Mouse (Mus musculus) midbrain, postnatal 0 days (tissue): Measurements from ENCODE around the gene Zmynd15. TPM values are rescaled to one million over a fixed set of nuclear protein-coding genes. Genes with fewer than 3 reads are reported as not detected.

ENCODE experiments used
- ATAC-seq: fragments of 200-750 bp; cut with Nextera tagmentation; 2 replicates; pipeline ENCODE4 v1.8.0; 2017; ENCODE audit warnings: moderate number of reproducible peaks, mild to moderate bottlenecking, moderate TSS enrichment, moderate library complexity; ENCODE audit not compliant: low FRiP score
- DNase-seq: peaks from one replicate; pipeline ENCODE4 v3.0.0-alpha.2; 2015; ENCODE audit warnings: low spot score
- H3K27ac ChIP-seq: fragments of 300-500 bp; sonication (generic); 2 replicates; pipeline ENCODE4 v1.5.1; 2014; ENCODE audit warnings: low read depth, mild to moderate bottlenecking, low read length, mixed read lengths
- H3K27me3 ChIP-seq: fragments of 300-500 bp; sonication (generic); 2 replicates; pipeline ENCODE4 v1.6.1; 2014; ENCODE audit warnings: low read length, control low read depth, mixed read lengths; ENCODE audit not compliant: insufficient read depth
- H3K36me3 ChIP-seq: fragments of 300-500 bp; sonication (generic); 2 replicates; pipeline ENCODE4 v1.6.1; 2014; ENCODE audit warnings: low read length, control low read depth, mixed read lengths; ENCODE audit not compliant: insufficient read depth
- H3K4me1 ChIP-seq: fragments of 300-500 bp; sonication (generic); 2 replicates; pipeline ENCODE4 v1.6.1; 2014; ENCODE audit warnings: mild to moderate bottlenecking, control low read depth, antibody characterized with exemption, low read length, mixed read lengths; ENCODE audit not compliant: insufficient read depth
- H3K4me2 ChIP-seq: fragments of 300-500 bp; sonication (generic); 2 replicates; pipeline ENCODE4 v1.6.1; 2014; ENCODE audit warnings: low read depth, mild to moderate bottlenecking, low read length, mixed read lengths; ENCODE audit not compliant: poor library complexity, severe bottlenecking
- H3K4me3 ChIP-seq: fragments of 300-500 bp; sonication (generic); 2 replicates; pipeline ENCODE4 v1.5.1; 2014; ENCODE audit warnings: low read depth, mild to moderate bottlenecking, low read length, moderate library complexity
- H3K9ac ChIP-seq: fragments of 300-500 bp; sonication (generic); replicated peaks from 2 replicates; pipeline ENCODE4 v1.6.1; 2014; ENCODE audit warnings: mild to moderate bottlenecking, low read length, moderate library complexity, mixed read lengths; ENCODE audit not compliant: poor library complexity, severe bottlenecking
- H3K9me3 ChIP-seq: fragments of 300-500 bp; sonication (generic); 2 replicates; pipeline ENCODE4 v1.6.1; 2016; ENCODE audit warnings: low read length, control low read depth
- CTCF ChIP-seq: IDR thresholded peaks from 2 replicates; pipeline ENCODE4 v1.5.1; 2016; ENCODE audit warnings: antibody characterized with exemption, mild to moderate bottlenecking
- WGBS: fragments of 180-500 bp; shearing (Covaris S2); extraction: QIAGEN DNeasy Blood & Tissue Kit; methylation state at CpG from one replicate; pipeline ENCODE4 v1.1.7; 2014; 5-methylcytosine and 5-hydroxymethylcytosine counted together
- polyA plus RNA-seq: library from polyadenylated mRNA; unstranded; fragments of >200 nt; fragmentation: Nextera tagmentation; extraction: Ambion mirVana; gene quantifications from 2 replicates; pipeline ENCODE4 v1.2.1, GENCODE M21; 2015
- total RNA-seq: library from RNA; depleted of rRNA; stranded (reverse); fragments of >200 nt; gene quantifications from 2 replicates; pipeline ENCODE4 v1.2.3, GENCODE M21; 2014

Gene Zmynd15
- total and polyA plus RNA-seq, 2 experiments from 2014 or later: 0.44 to 0.47 TPM

- WGBS: 57% methylated on average over 2 of the region's 2 CpGs
- no peak for TF ChIP-seq CTCF
- ATAC-seq: no peak
- no peak for DNase-seq
- H3K27ac ChIP-seq: no peak overlapping the region
- no peaks in the 10 kb centered on the region for H3K4me1 ChIP-seq
- H3K4me2 ChIP-seq: no peak overlapping the region
- H3K9ac ChIP-seq: no peak overlapping the region
- H3K27me3 ChIP-seq: no peaks in the 10 kb centered on the region
- no peak overlapping the region for H3K4me3 ChIP-seq
- no peaks in the 10 kb centered on the region for H3K36me3 ChIP-seq
- H3K9me3 ChIP-seq: no peaks in the 10 kb centered on the region
These were observed 26.3 kb downstream of the Zmynd15 start for GRCm38 (mm10) chr11:70485498-70485897.

GRCm38 (mm10) chr11:70487816-70488215, 28.6 kb downstream of the Zmynd15 start:
- 52% methylated on average over 4 of the region's 4 CpGs for WGBS
- Histone ChIP-seq H3K9ac (no peak overlapping the region), H3K4me1 (no peaks in the 10 kb centered on the region), H3K9me3 (no peaks in the 10 kb centered on the region), H3K4me3 (no peak overlapping the region), H3K27ac (no peak overlapping the region), H3K36me3 (no peaks in the 10 kb centered on the region), H3K4me2 (no peak overlapping the region), H3K27me3 (no peaks in the 10 kb centered on the region)
- no peak for TF ChIP-seq CTCF
- DNase-seq (no peak), ATAC-seq (no peak)

GRCm38 (mm10) chr11:70489138-70489537, 29.9 kb downstream of the Zmynd15 start:
- Histone ChIP-seq H3K9me3 (no peaks in the 10 kb centered on the region), H3K36me3 (no peaks in the 10 kb centered on the region), H3K27ac (no peak overlapping the region), H3K4me3 (no peak overlapping the region), H3K4me2 (no peak overlapping the region), H3K4me1 (no peaks in the 10 kb centered on the region), H3K9ac (no peak overlapping the region), H3K27me3 (no peaks in the 10 kb centered on the region)
- whole genome bisulfite sequencing: 80% methylated on average over 3 of the region's 3 CpGs
- DNase-seq (no peak), ATAC-seq (no peak)
- no peak for TF ChIP-seq CTCF

- WGBS: 90% methylated on average over 6 of the region's 6 CpGs
These were observed 30.5 kb downstream of the Zmynd15 start for GRCm38 (mm10) chr11:70489684-70490083.

GRCm38 (mm10) chr11:70499566-70500475, 40.6 kb downstream of the Zmynd15 start:
- H3K9me3 ChIP-seq: no peaks in the 10 kb centered on the region
- no peak overlapping the region for H3K4me2 ChIP-seq
- TF ChIP-seq CTCF: peak; percentile 41; the same call in 1 of the 2 replicates
- DNase-seq: no peak
- H3K27ac ChIP-seq: no peak overlapping the region
- no peak for ATAC-seq
- no peaks in the 10 kb centered on the region for H3K4me1 ChIP-seq
- H3K27me3 ChIP-seq: no peaks in the 10 kb centered on the region
- H3K9ac ChIP-seq: no peak overlapping the region
- no peaks in the 10 kb centered on the region for H3K36me3 ChIP-seq
- WGBS: 64% methylated on average over 14 of the region's 14 CpGs
- no peak overlapping the region for H3K4me3 ChIP-seq

More at GRCm38 (mm10) chr11:70489684-70490083, 30.5 kb downstream of the Zmynd15 start:
- no peaks in the 10 kb centered on the region for H3K27me3 ChIP-seq
- no peak overlapping the region for H3K4me2 ChIP-seq
- DNase-seq (no peak), ATAC-seq (no peak)
- no peak overlapping the region for H3K27ac ChIP-seq
- no peak for TF ChIP-seq CTCF
- H3K9me3 ChIP-seq: no peaks in the 10 kb centered on the region
- H3K36me3 ChIP-seq: no peaks in the 10 kb centered on the region
- H3K4me1 ChIP-seq: no peaks in the 10 kb centered on the region
- H3K4me3 ChIP-seq: no peak overlapping the region
- H3K9ac ChIP-seq: no peak overlapping the region

- Histone ChIP-seq H3K9ac (no peak overlapping the region), H3K4me2 (no peak overlapping the region), H3K36me3 (no peaks in the 10 kb centered on the region), H3K27ac (no peak overlapping the region), H3K9me3 (no peaks in the 10 kb centered on the region), H3K27me3 (no peaks in the 10 kb centered on the region), H3K4me3 (no peak overlapping the region), H3K4me1 (no peaks in the 10 kb centered on the region)
- WGBS: 100% methylated on average over 1 of the region's 1 CpGs
- DNase-seq (no peak), ATAC-seq (no peak)
- TF ChIP-seq CTCF: no peak
These were observed 41.2 kb downstream of the Zmynd15 start for GRCm38 (mm10) chr11:70500476-70500812.
